Mouse (Mus musculus): ENCODE results near the gene Dcaf4.
A peak's percentile ranks its signal among the peaks of the same experiment; 100 is the strongest.

- TF ChIP-seq CTCF (IDR thresholded peaks at IDR 0.05; ENCODE audit: low read depth): peak; percentile 55
- TF ChIP-seq EP300 (IDR thresholded peaks at IDR 0.05; ENCODE audit: low read depth): no peak
These were observed 30.5 kb upstream of the Dcaf4 start for GRCm38 (mm10) chr12:83489748-83490147.
